Mouse (Mus musculus) testis, adult 2 months (tissue): ENCODE measurements around the gene Dlg2.

Experiments used
- CTCF ChIP-seq: fragments of 200-500 bp; IDR thresholded peaks from 2 replicates; pipeline ENCODE4 v1.5.1; 2012; ENCODE audit warnings: low read depth, mild to moderate bottlenecking, inconsistent platforms, low read length, moderate library complexity; ENCODE audit not compliant: control insufficient read depth, insufficient read depth, insufficient replicate concordance
- POLR2A ChIP-seq: fragments of 200-500 bp; IDR thresholded peaks from 2 replicates; pipeline ENCODE4 v1.6.1; 2012; ENCODE audit warnings: low read depth, mild to moderate bottlenecking, inconsistent platforms, low read length, moderate library complexity; ENCODE audit not compliant: control insufficient read depth

DNA sequence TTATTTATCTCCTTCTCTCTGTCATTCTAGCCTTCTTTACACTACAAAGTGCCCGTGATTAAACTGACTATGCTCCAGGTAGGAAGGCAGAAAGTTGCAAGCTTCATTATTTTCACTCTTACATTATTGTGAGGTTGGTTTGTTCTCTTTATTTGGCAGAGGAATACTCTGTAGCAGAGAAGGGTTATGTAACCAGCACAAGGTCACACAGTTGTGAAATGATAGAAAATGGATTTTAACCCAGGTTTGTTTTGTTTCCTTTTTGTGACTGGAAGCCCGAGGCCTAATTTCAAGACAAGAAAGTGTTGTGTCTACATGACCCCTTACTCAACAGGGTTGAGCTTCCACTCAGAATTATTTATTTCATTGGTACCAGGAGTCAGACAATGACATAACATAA lies 609.6 kb downstream of the Dlg2 start:
- TF ChIP-seq POLR2A (no peak), CTCF (no peak)
